Comparison of ENCODE assay signal across 18 mouse cellular contexts in genomic region chr1:168094671-168095070, GRCm38 (mm10).
DNase-seq lines count a peak whose midpoint lies in the region; ATAC-seq and TF ChIP-seq lines count a peak whose summit lies in the region.
"Had no signal": no experiment of that assay in that cellular context is flagged by ENCODE, and none has a peak within 500 bp of the region (broad histone marks: within the 10 kb centered on the region; RNA-seq: fewer than 3 reads in every experiment).

No protein-coding gene starts in this region.

- H3K9me3 ChIP-seq in forebrain, embryonic 13.5 days (replicated peaks), result no peaks in the 10 kb centered on the region; the same call in 1 of the 2 replicates
- H3K9me3 ChIP-seq in forebrain, embryonic 11.5 days (ENCODE audit: control insufficient read depth, low read length), result no peaks in the 10 kb centered on the region
- H3K9me3 ChIP-seq in hindbrain, embryonic 16.5 days (ENCODE audit: control insufficient read depth, low read length), result no peaks in the 10 kb centered on the region
- no peaks in the 10 kb centered on the region for H3K9me3 ChIP-seq in hindbrain, embryonic 13.5 days
- H3K9me3 ChIP-seq in forebrain, embryonic 14.5 days (replicated peaks; ENCODE audit: control insufficient read depth, low read length), result no peaks in the 10 kb centered on the region
- no peaks in the 10 kb centered on the region for H3K9me3 ChIP-seq in forebrain, postnatal 0 days (ENCODE audit: low read length)
- no peaks in the 10 kb centered on the region for H3K9me3 ChIP-seq in lung, postnatal 0 days (ENCODE audit: low read length)
- H3K9me3 ChIP-seq: embryonic facial prominence, embryonic 12.5 days; heart, embryonic 12.5 days; hindbrain, embryonic 15.5 days had no signal

- no peak for TF ChIP-seq EP300 in lung, postnatal 0 days (IDR thresholded peaks at IDR 0.05)

- peak overlapping the region; percentile 12; the same call in 1 of the 2 replicates for H3K27ac ChIP-seq in forebrain, embryonic 13.5 days
- no peak overlapping the region for H3K27ac ChIP-seq in forebrain, embryonic 11.5 days (ENCODE audit: low read depth, low read length)
- no peak overlapping the region for H3K27ac ChIP-seq in hindbrain, embryonic 16.5 days (ENCODE audit: low read depth, low read length)
- H3K27ac ChIP-seq in hindbrain, embryonic 13.5 days, result no peak overlapping the region
- peak overlapping the region; percentile 35; the same call in 1 of the 2 replicates for H3K27ac ChIP-seq in forebrain, embryonic 14.5 days (ENCODE audit: low read depth, low read length)
- no peak overlapping the region for H3K27ac ChIP-seq in forebrain, postnatal 0 days (ENCODE audit: low read depth, low read length)
- H3K27ac ChIP-seq in lung, postnatal 0 days (ENCODE audit: low read length), result no peak overlapping the region
- H3K27ac ChIP-seq: embryonic facial prominence, embryonic 12.5 days; hindbrain, embryonic 15.5 days had no signal

- no peaks in the 10 kb centered on the region for H3K27me3 ChIP-seq in forebrain, embryonic 13.5 days
- no peaks in the 10 kb centered on the region; the same call in 1 of the 2 replicates for H3K27me3 ChIP-seq in forebrain, embryonic 11.5 days (ENCODE audit: control insufficient read depth, insufficient read depth, low read length)
- H3K27me3 ChIP-seq in hindbrain, embryonic 16.5 days (replicated peaks; ENCODE audit: control insufficient read depth, insufficient read depth, low read length), result no peaks in the 10 kb centered on the region
- no peaks in the 10 kb centered on the region for H3K27me3 ChIP-seq in hindbrain, embryonic 13.5 days
- no peaks in the 10 kb centered on the region for H3K27me3 ChIP-seq in forebrain, embryonic 14.5 days (replicated peaks; ENCODE audit: control insufficient read depth, insufficient read depth, low read length)
- H3K27me3 ChIP-seq in forebrain, postnatal 0 days (ENCODE audit: insufficient read depth, low read length), result no peaks in the 10 kb centered on the region
- H3K27me3 ChIP-seq in lung, postnatal 0 days (replicated peaks; ENCODE audit: insufficient read depth, low read length), result no peaks in the 10 kb centered on the region
- H3K27me3 ChIP-seq: embryonic facial prominence, embryonic 12.5 days; hindbrain, embryonic 15.5 days had no signal

- 20% methylated on average over 4 of the region's 4 CpGs for WGBS in forebrain, embryonic 13.5 days
- 31% methylated on average over 4 of the region's 4 CpGs for WGBS in forebrain, embryonic 11.5 days
- WGBS in hindbrain, embryonic 16.5 days, result 34% methylated on average over 4 of the region's 4 CpGs
- 43% methylated on average over 4 of the region's 4 CpGs for WGBS in hindbrain, embryonic 13.5 days
- 26% methylated on average over 4 of the region's 4 CpGs for whole genome bisulfite sequencing in forebrain, embryonic 14.5 days
- 25% methylated on average over 4 of the region's 4 CpGs for WGBS in forebrain, postnatal 0 days
- WGBS in lung, postnatal 0 days, result 39% methylated on average over 4 of the region's 4 CpGs

- no peak for DNase-seq in forebrain, embryonic 11.5 days (ENCODE audit: low spot score)
- DNase-seq in forebrain, embryonic 14.5 days (ENCODE audit: low spot score), result peak; percentile 49
- peak; percentile 25 for DNase-seq in forebrain, postnatal 0 days
- no peak for DNase-seq in lung, postnatal 0 days (ENCODE audit: low spot score)
- DNase-seq: adrenal gland, adult 2 months; adrenal gland, postnatal 36 days; cerebellum, adult 11-12 months; cerebellum, adult 9-11 months; gastrocnemius, postnatal 10 days; kidney, adult 11 months; kidney, adult 9 months; kidney, postnatal 10 days had no signal

- no peak for TF ChIP-seq CTCF in forebrain, postnatal 0 days (IDR thresholded peaks at IDR 0.05; ENCODE audit: low read depth)
- no peak for TF ChIP-seq CTCF in lung, postnatal 0 days (IDR thresholded peaks at IDR 0.05)

- ATAC-seq in forebrain, embryonic 13.5 days, result peak; percentile 53; the same call in 1 of the 2 replicates
- ATAC-seq in forebrain, embryonic 11.5 days (replicated peaks; ENCODE audit: low FRiP score), result no peak
- 0 out of 2 replicates have a peak, but pooled peaks have one; percentile 37 for ATAC-seq in hindbrain, embryonic 16.5 days
- no peak for ATAC-seq in hindbrain, embryonic 13.5 days (ENCODE audit: low FRiP score)
- peak; percentile 50 for ATAC-seq in forebrain, embryonic 14.5 days
- ATAC-seq in forebrain, postnatal 0 days, result peak; percentile 47; the same call in 1 of the 2 replicates
- no peak for ATAC-seq in lung, postnatal 0 days

- H3K36me3 ChIP-seq in forebrain, embryonic 13.5 days (ENCODE audit: poor library complexity, severe bottlenecking), result no peaks in the 10 kb centered on the region
- no peaks in the 10 kb centered on the region for H3K36me3 ChIP-seq in forebrain, embryonic 11.5 days (ENCODE audit: control insufficient read depth, insufficient read depth, low read length)
- H3K36me3 ChIP-seq in hindbrain, embryonic 16.5 days (ENCODE audit: control insufficient read depth, insufficient read depth, low read length), result no peaks in the 10 kb centered on the region
- no peaks in the 10 kb centered on the region for H3K36me3 ChIP-seq in hindbrain, embryonic 13.5 days
- no peaks in the 10 kb centered on the region for H3K36me3 ChIP-seq in forebrain, embryonic 14.5 days (ENCODE audit: control insufficient read depth, insufficient read depth, low read length)
- no peaks in the 10 kb centered on the region for H3K36me3 ChIP-seq in forebrain, postnatal 0 days (ENCODE audit: insufficient read depth)
- H3K36me3 ChIP-seq in lung, postnatal 0 days (ENCODE audit: insufficient read depth, low read length), result no peaks in the 10 kb centered on the region
- H3K36me3 ChIP-seq: embryonic facial prominence, embryonic 12.5 days; heart, embryonic 12.5 days; hindbrain, embryonic 15.5 days had no signal

- H3K4me3 ChIP-seq in forebrain, embryonic 13.5 days, result no peak overlapping the region
- no peak overlapping the region for H3K4me3 ChIP-seq in forebrain, embryonic 11.5 days (ENCODE audit: low read depth, low read length)
- no peak overlapping the region for H3K4me3 ChIP-seq in hindbrain, embryonic 16.5 days (ENCODE audit: low read length)
- H3K4me3 ChIP-seq in hindbrain, embryonic 13.5 days, result no peak overlapping the region
- H3K4me3 ChIP-seq in forebrain, embryonic 14.5 days (ENCODE audit: low read depth, low read length), result no peak overlapping the region
- H3K4me3 ChIP-seq in forebrain, postnatal 0 days (ENCODE audit: low read depth, low read length), result no peak overlapping the region
- no peak overlapping the region for H3K4me3 ChIP-seq in lung, postnatal 0 days (ENCODE audit: low read depth, low read length)
- H3K4me3 ChIP-seq: embryonic facial prominence, embryonic 12.5 days; heart, embryonic 12.5 days; hindbrain, embryonic 15.5 days had no signal

- no peak overlapping the region for H3K4me2 ChIP-seq in forebrain, embryonic 13.5 days
- no peak overlapping the region for H3K4me2 ChIP-seq in forebrain, embryonic 11.5 days (ENCODE audit: low read depth, low read length, severe bottlenecking)
- no peak overlapping the region for H3K4me2 ChIP-seq in hindbrain, embryonic 16.5 days (ENCODE audit: low read length)
- no peak overlapping the region for H3K4me2 ChIP-seq in hindbrain, embryonic 13.5 days
- no peak overlapping the region for H3K4me2 ChIP-seq in forebrain, embryonic 14.5 days (ENCODE audit: low read length)
- H3K4me2 ChIP-seq in forebrain, postnatal 0 days (ENCODE audit: low read depth), result no peak overlapping the region
- no peak overlapping the region for H3K4me2 ChIP-seq in lung, postnatal 0 days (replicated peaks; ENCODE audit: low read depth, low read length)
- H3K4me2 ChIP-seq: embryonic facial prominence, embryonic 12.5 days; heart, embryonic 12.5 days; hindbrain, embryonic 15.5 days had no signal

- peaks cover 16% of the 10 kb centered on the region for H3K4me1 ChIP-seq in forebrain, embryonic 13.5 days
- H3K4me1 ChIP-seq in forebrain, embryonic 11.5 days (replicated peaks; ENCODE audit: control insufficient read depth, insufficient read depth, low read length), result peaks cover 3% of the 10 kb centered on the region; the same call in 1 of the 2 replicates
- H3K4me1 ChIP-seq in hindbrain, embryonic 16.5 days (ENCODE audit: control insufficient read depth, insufficient read depth, low read depth, low read length), result peaks cover 4% of the 10 kb centered on the region; the same call in 1 of the 2 replicates
- H3K4me1 ChIP-seq in hindbrain, embryonic 13.5 days (replicated peaks), result peaks cover 15% of the 10 kb centered on the region
- H3K4me1 ChIP-seq in forebrain, embryonic 14.5 days (ENCODE audit: control insufficient read depth, insufficient read depth, low read length), result peaks cover 5% of the 10 kb centered on the region; the same call in 1 of the 2 replicates
- H3K4me1 ChIP-seq in forebrain, postnatal 0 days (ENCODE audit: insufficient read depth), result 0 out of 2 replicates have a peak, but pooled peaks cover 3% of the 10 kb centered on the region
- no peaks in the 10 kb centered on the region for H3K4me1 ChIP-seq in lung, postnatal 0 days (ENCODE audit: insufficient read depth, low read depth, low read length)
- H3K4me1 ChIP-seq: embryonic facial prominence, embryonic 12.5 days; heart, embryonic 12.5 days had no signal

- 0 out of 2 replicates have a peak overlapping the region, but pooled peaks have one; percentile 19 for H3K9ac ChIP-seq in forebrain, embryonic 13.5 days
- no peak overlapping the region for H3K9ac ChIP-seq in forebrain, embryonic 11.5 days (ENCODE audit: low read length)
- H3K9ac ChIP-seq in hindbrain, embryonic 16.5 days (ENCODE audit: low read depth, low read length), result no peak overlapping the region
- no peak overlapping the region for H3K9ac ChIP-seq in hindbrain, embryonic 13.5 days
- H3K9ac ChIP-seq in forebrain, embryonic 14.5 days (ENCODE audit: low read length), result no peak overlapping the region
- no peak overlapping the region for H3K9ac ChIP-seq in forebrain, postnatal 0 days
- no peak overlapping the region for H3K9ac ChIP-seq in lung, postnatal 0 days (replicated peaks; ENCODE audit: low read depth)
- H3K9ac ChIP-seq: embryonic facial prominence, embryonic 12.5 days; heart, embryonic 12.5 days; hindbrain, embryonic 15.5 days had no signal

Comparison
In these comparisons a context has a peak if more than half of its experiments do, and no peak if none do; other contexts are left out.
1. ATAC-seq: peak in forebrain, embryonic 13.5 days (single experiment), hindbrain, embryonic 16.5 days (single experiment), forebrain, embryonic 14.5 days (single experiment) and forebrain, postnatal 0 days (single experiment); none in forebrain, embryonic 11.5 days (single experiment), hindbrain, embryonic 13.5 days (single experiment) and lung, postnatal 0 days (single experiment).
2. H3K27ac ChIP-seq: peak in forebrain, embryonic 13.5 days (single experiment) and forebrain, embryonic 14.5 days (single experiment); none in forebrain, embryonic 11.5 days (single experiment), hindbrain, embryonic 16.5 days (single experiment), hindbrain, embryonic 13.5 days (single experiment), forebrain, postnatal 0 days (single experiment) and lung, postnatal 0 days (single experiment).
3. DNase-seq: peak in forebrain, embryonic 14.5 days (single experiment) and forebrain, postnatal 0 days (single experiment); none in forebrain, embryonic 11.5 days (single experiment) and lung, postnatal 0 days (single experiment).